Mouse (Mus musculus) forelimb bud, embryonic 11.5 days (tissue): Measurements from ENCODE around the gene Usp54.
"Not testable (repeated sequence)": the region's sequence is repeated elsewhere in the genome, so short reads cannot be mapped to it uniquely, and the experiment has no call there.

Source experiments
- DNase-seq: peaks from one replicate; pipeline ENCODE4 v3.0.0-alpha.2; 2012; ENCODE audit warnings: low read depth, low spot score

Gene Usp54

DNA sequence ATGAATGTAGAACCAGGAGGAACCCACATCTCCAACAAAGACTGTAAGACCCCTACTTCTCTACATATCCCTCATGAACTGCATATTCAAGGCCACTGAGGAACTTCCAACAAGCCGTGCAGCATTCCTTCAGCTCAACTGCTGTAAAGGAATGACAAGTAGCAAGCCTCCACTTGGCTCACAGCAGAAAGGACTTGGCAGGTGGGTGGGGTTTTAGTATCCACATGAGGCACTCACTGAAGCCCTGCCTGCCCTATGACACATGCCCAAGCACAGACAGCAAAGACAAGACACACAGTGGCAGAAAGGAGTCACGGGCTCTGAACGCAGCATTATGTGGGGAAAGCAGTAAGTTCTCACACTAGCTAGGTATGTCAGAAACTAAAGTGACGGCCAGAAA is 30.7 kb downstream of the Usp54 start:
- DNase-seq, result peak; percentile 9

DNA sequence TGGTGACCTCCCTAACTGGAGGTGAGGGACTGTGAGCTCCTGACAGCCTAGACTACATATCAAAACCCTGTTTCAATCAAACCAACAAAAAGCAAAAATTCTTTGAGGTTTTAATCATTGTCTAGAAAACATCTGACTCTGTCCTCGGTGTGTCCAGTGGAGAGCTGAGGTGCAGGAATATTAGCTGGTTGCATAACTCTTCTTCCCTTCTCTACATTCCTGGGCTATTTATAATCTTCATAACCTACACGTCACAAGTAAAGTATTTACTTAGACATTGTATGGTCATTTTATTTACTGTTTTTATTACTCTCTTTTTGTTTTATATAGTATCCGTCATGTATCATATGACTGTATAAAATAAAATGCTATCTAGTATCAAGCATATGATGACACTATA is 31.3 kb downstream of the Usp54 start:
- DNase-seq, result no peak

DNA sequence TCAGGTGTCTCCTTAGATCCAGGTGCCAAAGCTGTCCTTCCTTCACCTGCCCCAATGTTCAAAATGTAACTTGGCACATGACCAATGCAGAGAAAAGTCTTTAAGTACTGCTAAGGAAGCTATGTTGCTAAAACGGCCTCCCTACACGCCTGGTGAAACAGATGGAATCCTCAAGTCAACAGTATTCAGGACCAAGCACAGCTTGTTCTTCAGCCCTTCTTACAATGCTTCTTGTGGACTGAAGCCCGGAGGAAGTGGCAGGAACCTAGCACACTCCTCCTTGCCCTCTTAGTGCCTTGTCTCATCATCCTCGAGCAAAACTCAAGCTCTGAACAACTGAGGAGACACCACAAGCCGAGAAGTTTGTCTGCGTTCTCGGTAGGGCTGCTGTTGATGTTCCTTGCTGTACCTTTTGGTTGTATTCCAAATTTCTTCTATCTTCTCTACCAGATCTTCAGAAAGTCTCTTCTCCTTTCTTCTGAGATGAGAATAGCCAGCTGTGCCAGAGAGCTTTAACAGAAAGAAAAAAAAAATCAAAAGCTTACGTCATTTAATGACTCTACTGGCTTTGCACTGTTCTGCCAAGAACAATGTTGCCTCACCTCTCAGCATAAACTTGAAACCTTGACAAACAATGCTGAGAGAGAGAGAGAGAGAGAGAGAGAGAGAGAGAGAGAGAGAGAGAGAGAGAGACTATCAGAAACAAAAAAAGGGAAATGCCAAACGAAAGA is 33.3 kb downstream of the Usp54 start:
- no peak for DNase-seq

DNA sequence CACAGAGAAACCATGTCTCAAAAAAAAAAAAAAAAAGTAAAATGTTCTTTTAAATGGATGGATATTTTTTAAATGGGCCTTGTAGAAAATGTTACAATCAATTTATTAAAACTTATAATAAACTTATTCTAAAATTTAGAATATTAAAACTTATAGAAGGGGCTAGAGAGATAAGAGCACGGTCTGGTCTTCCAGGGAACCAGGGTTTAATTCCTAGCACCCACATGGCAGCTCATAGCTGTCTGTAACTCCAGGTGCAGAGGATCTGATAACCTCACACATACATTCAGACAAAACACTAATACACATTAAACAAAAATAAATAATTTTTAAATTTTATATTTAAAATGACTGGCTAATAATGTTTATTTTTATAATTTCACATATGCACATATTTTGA is 39.6 kb downstream of the Usp54 start:
- DNase-seq, result no peak

DNA sequence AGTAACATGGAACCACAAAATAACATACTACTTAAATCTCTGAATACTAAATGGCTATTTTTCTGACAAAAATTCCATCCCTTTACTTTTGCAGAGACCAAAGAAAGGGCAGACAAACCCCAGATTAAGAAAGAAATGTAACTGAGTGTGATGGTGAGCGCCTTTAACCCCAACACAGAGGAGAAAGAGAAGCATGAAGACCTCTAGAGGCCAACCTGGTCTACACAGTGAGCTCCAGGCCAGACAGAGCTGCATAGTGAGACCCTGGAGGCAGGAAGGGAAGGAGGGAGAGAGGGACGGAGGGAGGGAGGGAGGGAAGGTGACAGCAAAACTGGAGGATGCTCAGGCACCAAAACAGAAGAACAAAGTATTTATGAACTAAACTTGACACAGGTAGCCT is 40.7 kb downstream of the Usp54 start:
- no peak for DNase-seq

DNA sequence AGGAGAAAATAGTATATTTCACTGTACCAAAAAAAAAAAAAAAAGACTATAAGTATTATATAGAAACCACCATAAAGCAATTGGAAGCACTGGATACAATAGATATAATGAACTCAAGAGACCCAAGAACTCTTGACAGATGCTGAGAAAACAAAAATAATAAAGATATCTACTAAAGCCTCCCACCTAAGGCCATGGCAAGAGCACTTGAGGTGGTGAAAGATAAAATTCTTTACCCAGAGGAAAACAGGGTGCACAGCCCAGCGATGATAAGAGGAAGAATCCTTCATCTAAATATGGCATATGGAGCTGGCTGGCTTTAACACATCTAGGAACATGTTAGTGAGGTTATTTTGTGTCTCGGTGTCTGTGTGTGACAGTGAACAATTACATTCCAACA is 41.3 kb downstream of the Usp54 start:
- no peak for DNase-seq

DNA sequence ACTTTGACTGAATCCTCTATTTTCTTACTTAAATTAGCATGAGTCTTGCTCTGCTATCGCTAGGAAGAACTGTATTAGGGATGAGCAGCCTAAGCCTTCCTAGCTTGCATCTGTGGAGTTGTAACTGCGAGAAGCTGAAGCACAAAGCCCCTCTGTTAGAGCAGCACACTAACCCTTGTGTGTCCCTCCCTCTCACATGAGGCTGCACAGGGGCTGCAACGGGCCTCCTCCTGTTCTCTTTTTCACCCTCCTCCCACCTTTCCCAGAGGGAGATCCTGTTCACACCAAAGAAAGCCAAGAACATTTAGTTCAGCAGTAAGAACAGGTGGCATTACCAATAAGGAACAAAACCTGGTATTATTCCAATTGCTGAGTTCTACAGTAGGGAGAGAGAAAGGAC is 45.1 kb downstream of the Usp54 start:
- no peak for DNase-seq

DNA sequence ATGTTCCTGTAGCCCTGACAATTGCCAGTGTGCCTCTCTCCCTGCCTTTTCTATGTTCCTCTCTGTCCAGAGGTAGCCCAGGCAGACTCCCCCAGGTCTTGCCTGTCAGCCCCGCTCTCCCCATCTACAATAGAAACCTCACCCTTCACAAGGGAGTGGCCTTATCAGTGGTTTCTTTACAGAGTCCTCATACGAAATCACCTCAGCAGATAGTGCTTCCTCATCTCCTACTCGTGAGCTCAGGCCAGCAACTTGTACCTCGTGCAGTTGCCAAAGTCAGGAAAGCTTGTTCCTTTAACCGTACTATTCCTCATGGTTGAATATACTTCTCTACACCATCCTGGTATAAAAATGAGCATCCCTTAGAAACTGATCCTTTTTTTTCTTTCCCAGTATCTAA is 53.4 kb downstream of the Usp54 start:
- no peak for DNase-seq

DNA sequence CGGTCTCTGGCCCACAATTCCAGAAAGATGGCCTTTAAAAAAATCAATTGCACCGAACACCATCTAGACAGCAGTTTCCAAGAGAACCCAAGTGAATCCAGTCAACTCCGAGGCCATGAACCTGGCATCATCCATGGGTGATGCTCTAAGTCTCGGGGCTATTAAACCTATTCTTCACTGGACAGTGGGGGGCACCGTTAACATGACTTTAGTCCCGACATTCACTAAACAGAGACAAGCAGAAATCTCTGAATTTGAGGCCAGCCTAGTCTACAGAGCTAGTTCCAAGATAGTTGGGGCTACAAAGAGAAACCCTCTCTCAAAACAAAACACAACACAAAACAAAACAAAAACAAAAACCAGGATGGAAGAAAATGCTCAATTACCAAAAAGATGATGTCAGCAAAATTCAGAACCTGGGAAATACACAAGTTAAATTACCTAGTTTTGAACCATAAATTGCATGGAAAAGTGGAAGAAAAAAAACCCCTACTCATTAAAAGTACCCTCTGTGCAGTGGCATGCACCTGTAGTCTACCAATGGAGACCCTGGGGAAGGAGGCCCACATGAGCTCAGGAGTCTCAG is 61.9 kb downstream of the Usp54 start:
- no peak for DNase-seq

DNA sequence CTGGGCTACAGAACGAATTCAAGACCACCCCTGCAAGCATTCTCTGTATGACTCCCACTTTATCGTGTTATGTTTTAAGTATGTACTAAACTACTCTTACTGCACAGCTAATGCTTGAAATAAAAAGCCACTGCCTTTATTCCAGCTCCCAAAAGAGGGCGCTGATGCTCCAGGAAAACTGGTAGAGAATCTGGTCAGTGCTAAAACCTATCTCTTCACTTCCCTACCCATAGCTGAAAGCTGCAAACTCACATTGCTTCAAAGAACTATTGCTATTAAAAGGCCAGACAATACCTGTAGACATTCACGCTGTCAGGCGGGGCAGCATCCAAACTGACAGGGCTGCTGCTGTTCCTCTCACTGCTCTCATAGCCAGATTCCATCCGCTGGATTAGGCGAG is 64.7 kb downstream of the Usp54 start:
- DNase-seq, result peak; percentile 58

DNA sequence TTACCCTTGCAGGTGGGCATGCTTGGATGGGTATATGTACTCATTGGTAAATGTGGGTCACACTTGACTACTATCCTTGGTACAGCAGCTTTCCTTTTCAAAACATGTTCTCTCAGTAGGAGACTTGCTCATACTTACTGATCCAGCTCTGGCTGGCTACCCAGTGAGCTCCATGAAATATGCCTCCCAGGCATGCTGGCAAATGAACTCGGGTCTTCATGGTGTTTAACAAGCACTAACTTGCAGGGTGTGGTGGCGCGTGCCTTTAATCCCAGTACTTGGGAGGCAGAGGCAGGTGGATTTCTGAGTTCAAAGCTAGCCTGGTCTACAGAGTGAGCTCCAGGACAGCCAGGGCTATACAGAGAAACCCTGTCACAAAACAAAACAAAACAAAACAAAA is 67.7 kb downstream of the Usp54 start:
- DNase-seq, result not testable (repeated sequence)

DNA sequence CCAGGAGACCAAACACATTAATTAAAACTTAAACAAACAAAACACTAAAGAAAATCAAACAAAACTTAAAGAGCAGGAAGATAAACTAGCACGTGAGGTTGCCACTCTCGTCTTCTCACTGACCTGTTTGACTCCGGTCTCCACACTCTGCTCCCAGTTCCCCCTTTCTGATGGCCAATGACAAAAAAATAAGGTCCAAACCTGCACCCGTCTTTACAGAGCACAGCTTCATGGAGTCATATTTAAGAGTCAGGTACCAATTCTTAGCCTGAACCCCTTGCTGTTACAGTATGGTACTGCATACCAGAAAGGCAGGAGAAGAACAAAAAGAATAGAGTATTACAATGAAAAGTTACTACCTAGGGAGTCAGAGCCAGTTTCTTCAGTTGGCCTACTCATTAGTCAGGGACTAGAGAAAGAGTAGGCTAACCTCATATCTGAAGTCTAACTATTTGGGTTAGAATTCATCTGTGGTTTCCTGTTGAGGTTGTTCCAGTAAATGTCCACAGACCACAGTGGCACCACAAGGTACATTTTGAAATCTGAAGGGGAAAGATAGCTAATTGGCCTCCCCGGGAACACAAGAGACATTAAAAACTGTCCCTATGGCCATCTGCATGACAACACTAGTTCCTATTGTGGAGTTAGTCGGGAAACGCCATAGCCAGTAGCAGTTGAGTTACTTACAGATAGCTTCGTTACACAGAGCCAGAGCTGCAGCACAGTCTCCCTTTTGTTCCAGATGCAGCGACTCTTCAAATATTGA is 75.4 kb downstream of the Usp54 start:
- DNase-seq, result no peak

DNA sequence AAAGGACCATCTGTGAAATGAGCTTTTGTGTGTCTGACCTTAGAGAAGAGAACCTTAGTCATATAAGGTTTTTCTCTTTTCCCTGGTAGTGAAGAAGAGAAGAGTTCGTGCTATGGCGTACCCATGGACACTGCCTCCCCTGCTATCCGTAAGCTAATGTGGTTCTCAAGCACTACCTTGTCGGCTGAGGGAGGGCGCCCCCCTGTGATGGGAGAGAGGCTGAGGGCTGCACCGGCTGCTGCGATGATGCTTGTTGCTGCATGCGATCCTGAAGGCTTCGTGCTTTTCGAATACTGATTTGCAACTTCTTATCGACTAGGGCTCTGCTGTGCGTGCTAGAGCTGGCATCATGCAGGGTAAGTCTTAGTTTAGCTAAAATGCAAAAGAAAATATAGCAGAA is 76.2 kb downstream of the Usp54 start:
- no peak for DNase-seq

DNA sequence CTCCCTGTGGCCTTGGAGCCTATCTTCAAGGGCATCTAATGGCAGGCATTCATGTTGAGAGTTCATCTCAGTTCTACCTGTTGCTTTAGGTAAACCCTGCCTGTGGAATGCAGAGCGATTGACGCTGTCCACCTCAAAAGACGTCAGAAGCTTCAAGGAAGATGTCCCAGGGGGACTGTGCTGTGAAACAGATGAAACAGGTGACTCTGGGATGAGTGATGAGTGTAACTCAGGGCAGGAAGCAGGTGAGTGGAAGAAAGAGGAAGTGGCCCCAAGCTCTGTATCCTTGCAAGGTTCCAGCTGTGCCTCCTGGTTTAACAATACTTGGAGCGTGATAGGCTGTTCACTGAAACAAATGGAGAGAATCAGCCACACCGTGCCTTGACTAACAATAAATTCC is 79.0 kb downstream of the Usp54 start:
- no peak for DNase-seq

DNA sequence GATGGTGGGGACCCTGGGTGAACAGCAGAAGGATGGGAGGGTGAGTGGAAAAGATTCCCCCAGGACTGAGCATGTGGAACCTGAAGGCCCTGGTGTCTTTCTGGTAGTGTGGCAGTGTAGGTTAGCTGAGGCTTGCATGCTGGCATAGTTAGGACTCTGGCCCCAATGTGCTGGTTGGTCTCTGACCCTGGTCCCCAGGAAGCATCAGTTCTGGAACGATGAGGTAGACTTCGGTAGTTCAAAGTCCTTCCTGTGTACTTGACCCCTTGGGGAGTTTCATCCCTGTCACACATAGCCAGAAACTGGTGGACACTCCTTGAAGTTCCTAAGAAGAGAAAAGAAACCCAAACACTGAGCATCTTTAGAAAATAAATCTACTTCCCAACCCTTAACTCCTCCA is 90.7 kb downstream of the Usp54 start:
- no peak for DNase-seq

DNA sequence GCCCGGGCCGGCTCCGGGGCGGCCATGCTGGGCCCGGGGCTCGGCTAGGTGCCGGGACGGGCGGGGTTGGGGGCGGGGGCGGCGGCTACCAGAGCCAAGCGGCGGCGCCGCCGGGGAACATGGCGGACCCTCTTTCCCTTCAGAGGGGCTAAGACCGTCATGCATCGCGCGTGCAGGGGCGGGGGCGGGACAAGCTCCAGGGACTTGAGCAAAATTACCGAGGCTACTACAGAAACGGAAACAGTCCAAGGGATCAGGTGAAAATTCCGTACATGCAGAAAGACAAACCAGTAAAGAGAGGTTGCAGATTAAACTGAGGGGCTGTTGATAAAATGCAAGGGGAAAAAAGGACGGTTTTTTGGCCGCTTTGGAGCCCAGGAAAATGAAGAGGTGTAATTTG is 94.4 kb downstream of the Usp54 start, which contains the start of gene Ppp3cb:
Gene Ppp3cb, minus strand, starts transcription at position 159 of the 400 bp plus-strand sequence.
- DNase-seq, result peak; percentile 89

DNA sequence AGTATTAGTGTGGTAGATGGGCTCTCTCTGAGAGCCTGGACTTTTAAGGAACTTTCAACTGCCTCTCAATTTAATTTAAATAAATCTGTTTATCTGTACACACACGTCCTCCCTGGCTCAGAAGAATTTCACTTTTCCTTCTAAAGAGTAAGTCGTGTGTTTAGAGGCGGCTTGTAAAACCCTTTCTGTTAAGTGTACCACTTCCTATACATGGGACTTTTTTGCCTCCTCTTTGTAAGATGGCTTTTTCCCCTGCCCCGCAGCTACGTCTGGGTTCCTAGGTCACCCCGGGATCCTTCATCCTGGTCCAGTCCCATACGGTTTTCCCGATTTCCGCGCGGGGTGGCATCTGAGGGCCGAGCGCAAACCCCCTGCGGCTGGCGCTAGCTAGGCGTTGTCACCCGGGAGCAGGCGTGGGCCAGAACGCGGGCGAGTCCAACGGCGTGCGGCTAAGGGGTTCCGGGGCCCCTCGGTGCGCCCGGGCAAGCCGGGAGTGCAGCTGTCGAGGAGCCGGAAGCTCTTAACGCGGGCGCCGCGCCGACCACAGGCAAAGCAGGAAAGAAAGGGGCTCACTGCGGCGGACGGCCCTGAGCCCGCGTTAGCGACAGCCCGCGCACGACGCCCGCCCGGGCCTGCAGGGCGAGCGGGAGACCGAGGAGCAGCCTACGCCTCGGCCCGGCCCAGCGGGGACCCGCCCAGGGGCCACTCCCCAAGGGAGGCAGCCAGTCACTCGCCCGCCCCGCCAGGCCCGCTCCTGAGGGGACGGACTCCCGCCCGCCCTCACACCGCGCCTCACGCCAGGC is 95.1 kb downstream of the Usp54 start:
- DNase-seq, result peak; percentile 54

DNA sequence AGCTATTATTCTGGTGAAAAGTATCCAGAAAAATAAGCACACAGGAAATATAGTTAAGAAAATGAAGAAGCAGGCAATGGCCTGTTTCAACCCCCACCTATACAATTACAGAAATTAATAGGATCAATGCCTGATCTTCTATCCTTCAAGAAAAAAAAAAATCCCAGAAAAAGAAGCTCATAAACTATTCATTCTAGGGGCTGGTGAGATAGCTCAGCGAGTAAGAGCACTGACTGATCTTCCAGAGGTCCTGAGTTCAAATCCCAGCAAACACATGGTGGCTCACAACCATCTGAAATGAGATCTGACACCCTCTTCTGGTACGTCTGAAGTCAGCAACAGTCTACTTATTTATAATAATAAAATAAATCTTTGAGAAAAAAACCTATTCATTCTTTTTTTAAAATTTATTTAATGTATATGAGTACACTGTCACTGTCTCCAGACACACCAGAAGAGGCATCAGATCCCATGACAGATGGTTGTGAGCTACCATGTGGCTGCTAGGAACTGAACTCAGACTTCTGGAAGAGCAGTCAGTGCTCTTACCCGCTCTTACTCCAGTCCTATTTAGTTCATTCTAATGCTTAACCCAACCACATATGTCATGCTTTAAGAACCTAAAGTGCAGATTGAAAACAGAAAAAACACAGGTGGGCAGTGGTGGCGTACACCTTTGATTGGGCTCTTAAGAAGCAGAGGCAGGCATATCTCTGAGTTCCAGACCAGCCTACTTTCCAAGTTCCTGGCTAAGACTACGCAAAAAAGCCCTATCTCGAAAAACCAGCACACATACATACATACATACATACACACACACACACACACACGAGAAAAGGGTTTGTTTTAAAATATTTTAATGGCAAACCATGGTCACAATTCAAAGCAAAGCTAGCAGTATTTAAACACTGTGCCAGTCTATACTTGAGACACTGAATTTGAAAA is 96.1 kb downstream of the Usp54 start:
- no peak for DNase-seq

DNA sequence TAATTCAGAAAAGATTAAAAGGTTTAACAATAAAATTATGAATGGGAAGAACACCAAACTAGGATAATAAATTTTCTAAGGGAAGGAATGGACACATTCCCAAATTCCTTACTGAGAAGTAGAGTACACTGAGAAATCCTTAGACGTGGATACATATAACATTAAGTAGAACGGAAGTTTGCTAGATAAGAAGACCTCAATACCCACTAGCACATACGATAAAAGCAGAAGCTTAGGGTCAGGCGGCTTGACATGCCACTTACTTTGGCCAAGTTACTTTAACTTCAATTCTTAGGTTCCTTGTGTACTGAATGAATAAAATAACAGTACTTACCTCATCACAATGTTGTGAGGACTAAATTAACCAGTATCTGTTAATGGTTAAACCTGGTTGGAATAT is 111.2 kb downstream of the Usp54 start:
- no peak for DNase-seq

DNA sequence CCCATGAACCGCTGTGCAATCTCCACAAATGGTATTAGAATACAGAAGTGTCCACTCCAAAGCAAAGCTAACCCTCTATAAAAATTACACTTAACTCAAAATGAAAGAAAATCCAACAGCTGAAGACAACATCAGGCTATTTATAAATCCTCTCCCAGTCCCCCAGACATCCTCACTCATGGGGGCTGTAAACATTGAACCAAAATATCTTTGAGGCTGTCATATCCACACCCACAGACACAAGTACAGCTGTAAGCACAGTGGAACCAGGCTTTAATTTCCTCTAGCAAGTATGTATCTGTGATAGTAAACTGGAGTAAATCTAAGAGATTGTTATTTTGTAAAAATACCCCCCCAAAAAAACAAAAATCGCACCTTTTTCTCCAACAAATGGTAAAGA is 120.7 kb downstream of the Usp54 start:
- no peak for DNase-seq

DNA sequence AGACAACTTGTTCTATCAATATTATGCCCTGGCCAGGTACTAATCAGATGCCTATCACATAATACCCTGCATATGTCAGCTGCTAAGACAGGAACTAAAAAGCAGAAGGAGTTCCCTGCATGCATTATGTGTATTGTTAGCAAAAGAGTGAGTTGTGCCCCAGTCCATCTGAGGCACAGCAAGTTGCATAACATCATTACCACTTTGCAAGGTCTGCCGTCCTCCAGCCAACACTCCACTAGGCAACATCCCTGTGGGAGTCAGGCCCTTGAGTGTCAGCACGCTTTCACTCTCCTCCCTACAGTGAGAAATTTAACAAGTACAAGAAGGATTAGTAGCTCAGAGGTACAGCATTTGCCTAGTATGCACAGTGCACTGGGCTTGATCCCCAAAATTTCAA is 132.4 kb downstream of the Usp54 start:
- DNase-seq, result no peak
